Mouse (Mus musculus): ENCODE measurements around the gene Vmn1r137. TPM values are rescaled to one million over a fixed set of nuclear protein-coding genes. Genes with fewer than 3 reads are reported as not detected.
"Not testable (repeated sequence)": the region's sequence is repeated elsewhere in the genome, so short reads cannot be mapped to it uniquely, and the experiment has no call there.

Vmn1r137 gene
- not detected in 2 replicates for polyA plus RNA-seq (2014; fragmentation: Nextera tagmentation; extraction: Ambion mirVana)

GRCm38 (mm10) chr7:21994287-21994686 lies at the start of gene Vmn1r137:
TSS of gene Vmn1r137 (plus strand) at chr7:21994587.
- not testable (repeated sequence) for H3K4me3 ChIP-seq (ENCODE audit: low read depth, low read length); H3K4me2 ChIP-seq (ENCODE audit: low read depth); H3K9ac ChIP-seq (ENCODE audit: low read length); H3K27me3 ChIP-seq (ENCODE audit: control insufficient read depth, insufficient read depth, low read length); ATAC-seq (ENCODE audit: insufficient read depth, low FRiP score, low TSS enrichment); H3K9me3 ChIP-seq (ENCODE audit: control insufficient read depth, low read length); H3K36me3 ChIP-seq (ENCODE audit: control insufficient read depth, insufficient read depth, low read length); H3K27ac ChIP-seq (ENCODE audit: low read depth, low read length); H3K4me1 ChIP-seq (ENCODE audit: control insufficient read depth, insufficient read depth, low read length); DNase-seq (ENCODE audit: low spot score)
- WGBS, result no CpG with 5 or more reads among the region's 3 CpGs

DNA sequence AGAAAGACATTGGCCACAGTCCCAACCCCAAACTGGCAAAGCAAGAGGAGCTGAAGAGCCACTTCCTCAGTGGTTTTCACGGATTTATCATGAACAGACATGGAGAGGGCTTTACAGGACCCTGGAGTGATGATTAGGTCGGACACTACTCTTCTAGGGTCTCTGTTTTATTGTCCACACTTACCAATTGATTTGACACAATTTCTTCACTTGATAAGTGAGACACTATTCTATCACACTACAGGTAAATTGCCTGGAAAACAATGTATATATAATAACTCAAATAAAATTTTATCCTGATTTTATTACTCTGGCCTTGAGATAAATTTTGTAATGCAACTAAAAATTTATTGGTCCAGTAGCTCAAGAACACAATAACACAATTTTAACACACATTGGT lies 34.4 kb downstream of the Vmn1r137 start, which contains the start of gene Vmn1r138:
Gene Vmn1r138 (minus strand): TSS at position 101 of the 400 bp plus-strand sequence.
- ATAC-seq (ENCODE audit: insufficient read depth, low FRiP score, low TSS enrichment), result not testable (repeated sequence)

More for the DNA sequence above, 34.4 kb downstream of the Vmn1r137 start, which contains the start of gene Vmn1r138:
- H3K27me3 ChIP-seq (ENCODE audit: control insufficient read depth, insufficient read depth, low read length); H3K9me3 ChIP-seq (ENCODE audit: control insufficient read depth, low read length); H3K27ac ChIP-seq (ENCODE audit: low read depth, low read length); H3K4me3 ChIP-seq (ENCODE audit: low read depth, low read length); H3K4me1 ChIP-seq (ENCODE audit: control insufficient read depth, insufficient read depth, low read length); H3K9ac ChIP-seq (ENCODE audit: low read length); DNase-seq (ENCODE audit: low spot score); H3K4me2 ChIP-seq (ENCODE audit: low read depth); H3K36me3 ChIP-seq (ENCODE audit: control insufficient read depth, insufficient read depth, low read length): not testable (repeated sequence)
- no CpG with 5 or more reads among the region's 2 CpGs for whole genome bisulfite sequencing

Other genes starting within 250 kb of the Vmn1r137 start
- not detected in 2 replicates for gene Gm4175, start 233.1 kb upstream of the Vmn1r137 start, polyA plus RNA-seq (2014; fragmentation: Nextera tagmentation; extraction: Ambion mirVana)
- gene Gm4177, start 197.9 kb upstream of the Vmn1r137 start, polyA plus RNA-seq (2014; fragmentation: Nextera tagmentation; extraction: Ambion mirVana), result not detected in 2 replicates
- not detected in 2 replicates for gene Vmn1r135, start 162.2 kb upstream of the Vmn1r137 start, polyA plus RNA-seq (2014; fragmentation: Nextera tagmentation; extraction: Ambion mirVana)
- not detected in 2 replicates for gene Gm5725, start 150.3 kb upstream of the Vmn1r137 start, polyA plus RNA-seq (2014; fragmentation: Nextera tagmentation; extraction: Ambion mirVana)
- gene Gm5891, start 73.3 kb upstream of the Vmn1r137 start, polyA plus RNA-seq (2014; fragmentation: Nextera tagmentation; extraction: Ambion mirVana), result not detected in 2 replicates
- gene Vmn1r138, start 34.3 kb downstream of the Vmn1r137 start, polyA plus RNA-seq (2014; fragmentation: Nextera tagmentation; extraction: Ambion mirVana), result not detected in 2 replicates
- gene Gm6176, start 61.7 kb downstream of the Vmn1r137 start, polyA plus RNA-seq (2014; fragmentation: Nextera tagmentation; extraction: Ambion mirVana), result not detected in 2 replicates
- gene Vmn1r139, start 74.5 kb downstream of the Vmn1r137 start, polyA plus RNA-seq (2014; fragmentation: Nextera tagmentation; extraction: Ambion mirVana), result not detected in 2 replicates
- gene Gm16451, start 123.7 kb downstream of the Vmn1r137 start, polyA plus RNA-seq (2014; fragmentation: Nextera tagmentation; extraction: Ambion mirVana), result not detected in 2 replicates
- gene Gm10666, start 140.2 kb downstream of the Vmn1r137 start, polyA plus RNA-seq (2014; fragmentation: Nextera tagmentation; extraction: Ambion mirVana), result not detected in 2 replicates
- gene Vmn1r142, start 169.4 kb downstream of the Vmn1r137 start, polyA plus RNA-seq (2014; fragmentation: Nextera tagmentation; extraction: Ambion mirVana), result not detected in 2 replicates
- gene Vmn1r143, start 194.8 kb downstream of the Vmn1r137 start, polyA plus RNA-seq (2014; fragmentation: Nextera tagmentation; extraction: Ambion mirVana), result not detected in 2 replicates
- not detected in 2 replicates for gene Gm8653, start 206.7 kb downstream of the Vmn1r137 start, polyA plus RNA-seq (2014; fragmentation: Nextera tagmentation; extraction: Ambion mirVana)
- gene Gm8453, start 234.9 kb downstream of the Vmn1r137 start, polyA plus RNA-seq (2014; fragmentation: Nextera tagmentation; extraction: Ambion mirVana), result not detected in 2 replicates

All from neural tube, embryonic 11.5 days (tissue).